Mouse (Mus musculus): ENCODE data around the gene Gast.
"Not testable (repeated sequence)": the region's sequence is repeated elsewhere in the genome, so short reads cannot be mapped to it uniquely, and the experiment has no call there.

Gast gene

DNA sequence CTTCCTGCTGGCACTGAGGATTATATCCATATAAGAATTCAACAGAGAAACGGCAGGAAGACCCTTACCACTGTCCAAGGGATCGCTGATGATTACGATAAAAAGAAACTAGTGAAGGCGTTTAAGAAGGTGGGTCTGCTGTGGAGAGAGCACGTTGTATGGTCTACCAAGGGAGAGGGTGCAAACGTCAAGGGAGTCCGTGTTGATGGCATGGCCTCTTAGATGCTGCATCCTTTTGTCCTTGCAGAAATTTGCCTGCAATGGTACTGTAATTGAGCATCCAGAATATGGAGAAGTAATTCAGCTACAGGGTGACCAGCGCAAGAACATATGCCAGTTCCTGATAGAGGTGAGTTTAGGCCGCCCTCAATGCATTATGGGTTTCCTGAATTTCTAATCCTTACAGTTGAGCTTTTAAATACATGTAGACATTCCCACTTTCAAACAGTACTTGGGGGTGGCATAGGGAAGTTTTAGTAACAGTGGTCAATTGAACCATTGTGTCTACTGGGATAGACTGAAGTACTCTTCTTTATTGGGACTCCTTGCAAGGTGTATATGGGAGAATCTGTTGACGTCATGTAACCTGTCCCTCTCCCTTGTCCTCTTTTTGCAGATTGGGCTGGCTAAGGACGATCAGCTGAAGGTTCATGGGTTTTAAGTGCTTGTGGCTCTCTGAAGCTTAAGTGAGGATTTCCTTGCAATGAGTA, 13.4 kb upstream of the Gast start:
- not testable (repeated sequence) for DNase-seq (ENCODE audit: low spot score)

DNA sequence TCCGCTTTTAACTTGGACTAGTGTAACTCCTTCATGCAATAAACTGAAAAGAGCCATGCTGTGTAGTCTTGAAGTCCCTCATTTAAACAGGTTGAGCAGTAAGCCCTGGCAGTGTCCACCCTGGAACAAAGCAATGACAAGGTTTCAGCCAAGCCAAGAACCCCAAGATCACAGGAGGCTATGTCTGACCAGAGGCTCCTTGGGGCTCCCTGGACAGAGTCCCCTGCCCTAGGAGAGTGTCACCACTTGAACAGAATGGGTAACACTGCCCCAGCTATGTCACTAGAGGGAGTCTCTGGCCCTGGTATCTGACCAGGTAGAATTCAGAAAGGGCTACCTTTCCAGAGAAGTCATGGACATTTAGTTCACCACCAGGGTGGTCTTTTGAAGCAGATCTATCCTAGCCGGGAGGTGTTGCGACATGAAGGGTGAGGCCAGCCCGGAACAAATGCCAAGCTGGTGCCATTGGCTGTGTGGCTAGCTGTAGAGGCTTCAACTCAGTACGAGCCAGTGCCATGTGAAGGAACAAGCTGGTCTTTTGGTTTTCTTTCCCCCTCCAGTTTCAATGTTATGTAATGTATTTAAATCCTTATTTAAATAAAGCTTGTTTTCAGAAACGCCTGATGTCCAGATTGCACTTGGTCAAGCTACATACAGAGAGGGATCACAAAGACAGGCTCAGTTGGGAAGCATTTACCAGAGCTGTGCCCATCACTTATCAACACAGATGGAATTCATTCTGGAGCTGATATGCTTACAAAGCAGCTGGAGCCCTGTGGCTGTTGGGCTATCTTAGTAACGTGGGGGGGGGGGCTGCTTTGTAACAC, 12.5 kb upstream of the Gast start:
- not testable (repeated sequence) for DNase-seq (ENCODE audit: low spot score)

DNA sequence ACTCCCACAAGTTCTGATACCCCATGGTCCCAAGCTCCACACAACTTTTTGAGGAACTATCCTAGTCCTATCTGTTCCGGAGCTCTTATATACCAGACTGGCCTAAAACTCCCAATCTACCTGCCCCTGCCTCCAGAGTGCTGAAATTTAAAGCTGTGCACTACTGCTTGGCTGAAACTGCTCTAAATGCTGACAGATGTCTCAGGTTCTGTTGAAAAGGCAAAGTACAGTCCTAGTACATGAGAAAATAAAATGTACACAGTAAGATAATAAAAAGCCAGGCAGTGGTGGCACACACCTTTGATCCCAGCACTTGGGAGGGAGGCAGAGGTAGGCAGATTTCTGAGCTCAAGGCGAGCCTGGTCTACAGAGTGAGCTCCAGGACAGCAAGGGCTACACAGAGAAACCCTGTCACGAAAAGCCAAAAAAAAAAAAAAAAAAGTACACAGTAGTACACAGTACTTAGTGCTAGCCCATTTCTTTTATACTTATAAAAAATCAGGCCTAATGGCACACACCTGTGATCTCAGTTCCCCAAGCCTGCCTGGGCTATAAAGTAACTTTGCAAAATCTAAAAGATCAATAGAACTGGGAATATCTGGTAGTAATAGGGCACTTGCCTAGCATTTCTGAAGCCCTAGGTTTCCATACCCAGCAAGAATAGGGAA, 11.5 kb upstream of the Gast start:
- no peak for DNase-seq (ENCODE audit: low spot score)

DNA sequence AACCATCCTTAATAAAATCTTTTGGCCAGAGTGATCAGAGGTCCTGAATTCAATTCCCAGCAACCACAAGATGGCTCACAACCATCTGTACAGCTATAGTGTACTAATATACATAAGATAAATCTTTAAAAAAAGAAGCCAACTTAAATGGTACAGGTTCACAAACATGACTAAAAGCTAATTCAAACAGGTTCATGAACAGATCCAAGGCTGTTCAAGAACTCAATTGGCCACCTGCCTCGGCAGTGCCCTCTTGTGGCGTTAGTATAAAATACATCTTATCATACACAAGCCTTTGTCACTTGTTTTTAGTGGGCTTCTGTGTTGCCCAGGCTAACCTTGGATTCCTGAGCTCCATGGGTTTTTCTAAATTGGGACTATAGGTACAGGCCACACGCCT, 10.6 kb upstream of the Gast start:
- peak; percentile 62 for DNase-seq (ENCODE audit: low spot score)

DNA sequence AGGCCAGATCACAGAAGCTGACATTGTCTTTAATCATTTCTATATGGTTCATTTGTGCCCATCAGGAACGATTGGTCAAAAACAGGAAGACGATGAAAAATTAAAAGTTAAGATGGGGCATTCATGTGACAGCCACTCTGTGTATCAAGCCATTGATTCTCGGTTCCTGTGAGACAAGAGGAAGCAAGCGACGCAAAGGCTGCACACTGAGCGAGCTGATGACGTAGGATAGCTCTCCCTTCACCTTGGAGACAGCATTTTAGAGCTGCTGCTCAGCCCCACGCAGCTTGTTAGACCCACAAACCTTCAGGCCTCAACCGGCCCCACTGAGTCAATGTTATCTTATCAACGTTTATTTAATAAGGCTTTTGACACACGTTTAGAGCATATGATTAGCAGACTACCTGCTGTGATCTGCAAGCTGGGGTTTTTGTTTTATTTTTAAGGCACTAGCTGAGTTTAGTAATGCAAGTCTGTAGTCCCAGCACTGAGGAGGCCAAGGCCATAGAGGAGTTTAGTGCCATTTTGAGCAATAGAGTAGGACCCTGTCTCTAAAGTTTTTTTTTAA, 9.1 kb upstream of the Gast start:
- DNase-seq (ENCODE audit: low spot score): no peak

DNA sequence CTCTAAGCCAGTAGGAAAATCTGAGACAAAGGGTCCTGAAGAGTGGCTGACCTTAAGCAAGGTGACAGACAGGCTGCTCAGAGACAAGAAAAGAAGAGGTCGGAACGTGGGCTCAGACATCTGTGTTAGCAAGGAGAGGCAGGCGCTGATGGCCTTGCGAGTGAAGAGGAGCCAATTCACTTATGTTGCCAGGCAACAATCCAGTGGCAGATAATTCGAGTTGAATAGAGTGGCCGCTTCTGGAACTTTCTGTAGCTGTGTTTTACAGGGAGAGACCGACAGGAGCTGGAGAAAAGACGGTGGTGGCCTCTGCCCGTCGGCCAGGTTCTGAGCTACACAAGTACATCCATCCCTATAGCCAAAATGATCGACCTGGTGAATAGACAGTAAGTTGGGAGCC, 6.9 kb upstream of the Gast start:
- DNase-seq (ENCODE audit: low spot score): no peak

DNA sequence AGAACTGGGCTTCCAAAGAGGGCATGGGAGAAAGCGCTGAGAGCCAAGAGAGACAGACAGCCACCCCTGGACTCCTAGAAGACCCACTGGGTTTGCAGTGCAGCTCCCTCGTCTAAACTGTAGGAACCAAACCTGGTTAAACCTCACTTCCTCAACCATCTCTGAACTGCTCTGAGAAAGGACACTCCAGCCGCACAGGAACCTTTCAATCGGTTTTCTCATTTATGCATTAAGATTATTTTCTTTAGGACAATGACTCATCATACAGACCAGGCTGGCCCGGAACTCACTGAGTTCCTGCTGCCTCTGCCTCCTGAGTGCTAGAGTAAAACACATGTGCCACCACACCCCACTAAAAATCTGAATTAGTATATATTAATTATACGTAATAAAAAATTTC, 6.4 kb upstream of the Gast start:
- DNase-seq (ENCODE audit: low spot score): no peak

DNA sequence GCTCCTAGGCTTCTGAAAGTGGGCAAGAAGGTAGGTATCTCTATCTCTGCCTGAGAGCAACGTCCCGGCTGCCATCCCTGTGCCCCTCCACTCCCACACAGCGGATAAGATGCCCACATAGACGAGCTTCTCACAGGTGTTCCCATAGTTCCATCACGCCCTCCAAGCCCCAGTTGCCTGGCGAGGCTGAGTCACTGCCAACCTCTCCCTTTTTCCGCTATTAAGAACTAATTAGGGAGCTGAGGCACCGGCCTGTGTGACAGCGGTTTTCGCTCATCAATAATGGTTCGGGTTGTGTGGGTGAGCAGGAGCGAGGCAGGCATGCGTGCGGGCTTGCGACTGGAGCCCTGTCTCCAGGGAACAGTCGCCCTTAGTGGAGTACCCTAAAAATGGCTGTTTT, 4.0 kb upstream of the Gast start:
- no peak for DNase-seq (ENCODE audit: low spot score)

DNA sequence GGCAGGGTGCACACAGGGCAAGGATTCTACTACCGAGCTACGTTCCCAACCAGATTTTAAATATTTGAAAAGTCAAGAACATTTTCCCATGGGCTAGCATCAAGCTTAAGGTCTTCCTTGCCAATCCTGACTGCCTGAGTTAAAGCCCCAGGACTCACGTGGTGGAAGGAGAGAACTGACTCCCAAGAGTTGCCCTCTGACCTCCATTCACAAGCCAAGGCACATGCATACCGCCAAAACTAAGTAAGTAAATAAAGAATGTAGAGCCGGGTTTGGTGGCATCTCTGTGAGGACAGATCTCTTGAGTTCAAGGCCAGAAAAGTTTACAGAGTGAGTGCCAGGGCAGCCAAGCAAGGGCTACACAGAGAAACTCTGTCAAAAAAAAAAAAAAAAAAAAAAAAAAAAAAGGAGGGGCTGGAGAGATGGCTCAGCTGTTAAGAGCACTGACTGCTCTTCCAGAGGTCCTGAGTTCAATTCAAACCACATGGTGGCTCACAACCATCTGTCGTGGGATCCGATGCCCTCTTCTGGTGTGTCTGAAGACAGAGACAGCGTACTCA, 3.3 kb upstream of the Gast start:
- peak; percentile 17 for DNase-seq (ENCODE audit: low spot score)

DNA sequence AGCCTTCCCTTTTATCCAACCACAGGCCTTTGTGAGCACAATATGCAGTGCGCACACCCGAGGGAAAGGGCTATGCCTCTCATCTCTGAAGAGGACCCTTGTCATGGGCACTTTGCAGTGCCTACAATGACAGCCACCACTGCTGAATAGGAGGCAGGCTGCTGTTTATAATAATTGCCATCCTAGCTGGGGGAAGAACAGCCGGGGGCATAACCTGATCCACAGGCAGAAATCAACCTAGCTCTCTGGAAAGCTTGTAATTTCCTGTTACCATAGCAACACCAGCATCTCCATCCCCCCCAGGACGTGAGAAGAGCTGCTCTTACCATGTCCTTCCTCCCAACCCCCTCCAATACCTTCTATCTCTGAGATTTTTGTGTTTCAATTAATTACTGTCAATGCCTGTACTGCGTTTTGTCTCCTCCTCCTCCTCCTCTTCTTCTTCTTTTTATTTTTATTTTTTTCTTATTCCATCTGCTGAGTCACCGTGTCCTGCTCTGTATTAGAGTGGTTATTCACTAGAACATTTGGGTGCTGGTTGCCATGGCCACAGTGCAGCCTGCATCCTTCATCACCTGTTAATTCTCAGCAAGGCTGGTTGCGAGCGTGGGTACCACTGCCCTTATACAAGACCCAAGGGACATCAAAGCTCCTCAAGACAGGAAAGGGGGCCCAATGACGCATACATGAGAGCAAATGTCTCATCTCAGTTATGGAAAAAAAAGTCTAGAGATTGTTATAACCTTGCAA, 1.3 kb upstream of the Gast start:
- DNase-seq (ENCODE audit: low spot score): no peak

DNA sequence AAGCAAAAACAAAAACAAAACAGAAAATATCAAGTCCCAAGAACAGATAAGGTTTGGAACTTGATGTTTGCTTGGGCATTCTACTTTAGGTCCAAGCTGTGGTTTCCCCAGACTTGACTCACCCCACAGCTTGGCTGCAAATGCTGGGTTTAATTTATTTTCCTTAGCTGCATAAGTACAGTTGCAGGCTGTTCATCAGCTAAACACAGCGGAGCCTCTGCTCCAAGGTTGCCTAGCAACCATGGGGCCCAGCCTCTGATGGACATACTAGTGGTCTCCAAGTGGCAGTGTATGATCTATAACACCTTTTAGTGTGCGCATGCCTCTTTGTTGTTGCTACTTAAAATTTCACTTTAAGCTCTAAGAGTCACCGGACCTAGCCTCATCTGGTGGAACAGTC, 1.5 kb downstream of the Gast start:
- DNase-seq (ENCODE audit: low spot score): no peak

DNA sequence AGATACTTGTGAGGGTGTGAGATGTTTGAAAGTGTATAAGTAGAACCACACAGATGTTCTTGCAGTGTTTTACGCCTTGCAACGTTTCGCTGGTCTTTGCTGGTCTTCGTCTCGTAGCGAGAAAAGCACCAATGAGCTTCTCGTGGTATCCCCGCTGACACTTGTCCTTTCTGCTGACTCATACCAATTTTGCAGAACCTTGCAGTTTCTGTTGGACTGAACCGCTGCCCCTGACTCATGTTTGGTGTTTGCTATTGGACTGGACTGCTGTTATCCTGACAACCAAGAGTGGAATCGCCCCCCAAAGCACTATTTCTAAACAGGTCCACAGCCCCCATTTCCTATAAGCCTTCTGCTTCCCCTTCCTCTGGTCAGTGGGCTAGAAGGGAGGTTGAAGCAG, 10.1 kb downstream of the Gast start:
- DNase-seq (ENCODE audit: low spot score): no peak

DNA sequence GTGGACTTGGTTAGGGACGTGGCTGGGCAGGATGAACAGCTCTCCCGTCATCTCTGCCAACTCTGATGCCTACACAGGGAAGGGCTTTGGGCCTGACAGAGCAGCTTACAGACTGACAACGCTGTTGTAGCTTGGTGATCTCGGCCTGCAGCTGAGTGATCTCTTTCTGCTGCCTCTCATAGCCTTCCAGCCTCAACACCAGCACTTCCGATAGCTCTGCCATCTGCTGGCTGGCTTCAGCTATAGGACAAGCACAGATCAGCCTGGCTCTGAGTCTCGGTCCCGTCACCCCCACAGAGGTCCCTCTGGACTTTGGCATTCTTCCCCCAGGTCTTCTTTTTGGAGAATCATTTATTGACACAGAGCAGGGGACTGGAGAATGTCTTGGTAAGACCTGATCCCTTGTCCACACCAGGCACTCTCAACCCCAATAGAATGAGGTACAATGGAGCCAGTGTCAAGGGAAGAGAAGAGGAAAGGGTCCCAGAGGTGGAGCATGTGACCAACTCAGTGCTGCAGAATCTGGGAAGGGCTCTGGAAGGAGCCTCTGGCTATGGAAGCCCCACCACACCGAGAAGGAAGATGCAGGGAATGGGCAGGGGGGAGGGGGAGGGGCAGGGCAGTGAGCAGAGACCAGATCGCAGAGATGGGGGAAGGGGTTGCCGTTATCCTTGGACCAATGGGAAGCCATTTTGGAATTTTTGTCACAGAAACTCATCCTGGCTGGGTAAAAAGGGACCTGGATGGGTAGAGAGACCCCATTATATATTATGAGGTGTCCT, 18.1 kb downstream of the Gast start:
- DNase-seq (ENCODE audit: low spot score): no peak

DNA sequence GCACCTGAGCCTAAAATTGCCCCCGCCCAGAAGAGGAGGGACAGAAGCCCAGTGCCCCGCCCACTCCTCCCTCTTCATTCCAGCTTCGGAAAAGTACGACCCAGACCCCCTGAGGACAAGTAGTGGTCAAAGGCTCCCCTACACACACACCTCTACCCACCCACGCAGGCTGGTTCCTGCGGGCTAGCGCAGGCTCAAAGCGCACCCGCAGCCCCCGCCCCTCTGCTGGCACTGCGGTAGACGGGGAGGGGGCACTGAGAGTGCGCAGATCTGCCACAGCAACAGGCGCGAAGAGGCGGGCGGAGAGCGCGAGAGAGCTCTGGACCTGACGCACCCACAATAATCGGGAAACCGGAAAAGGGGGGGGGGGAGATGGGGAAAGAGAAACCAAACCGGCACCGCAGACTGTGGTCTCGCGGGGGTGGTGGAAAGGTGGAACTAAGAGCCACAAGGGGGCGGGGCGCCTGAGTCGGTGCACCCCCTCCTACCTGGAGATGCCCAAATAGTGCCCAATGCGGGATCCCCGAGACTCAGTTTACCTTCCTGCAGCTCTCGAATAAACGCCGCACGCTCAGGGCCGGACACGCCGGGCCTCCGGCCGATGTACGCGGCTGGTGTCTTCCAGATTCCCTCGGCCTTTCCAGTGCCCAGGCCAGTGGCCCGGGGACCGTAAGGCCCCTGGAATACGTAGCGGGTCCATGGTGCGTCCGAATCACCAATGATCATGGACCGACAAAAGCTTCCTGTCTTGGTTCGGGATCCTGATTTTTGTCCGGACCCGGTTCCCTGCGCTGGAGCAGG, 21.1 kb downstream of the Gast start:
- no peak for DNase-seq (ENCODE audit: low spot score)

DNA sequence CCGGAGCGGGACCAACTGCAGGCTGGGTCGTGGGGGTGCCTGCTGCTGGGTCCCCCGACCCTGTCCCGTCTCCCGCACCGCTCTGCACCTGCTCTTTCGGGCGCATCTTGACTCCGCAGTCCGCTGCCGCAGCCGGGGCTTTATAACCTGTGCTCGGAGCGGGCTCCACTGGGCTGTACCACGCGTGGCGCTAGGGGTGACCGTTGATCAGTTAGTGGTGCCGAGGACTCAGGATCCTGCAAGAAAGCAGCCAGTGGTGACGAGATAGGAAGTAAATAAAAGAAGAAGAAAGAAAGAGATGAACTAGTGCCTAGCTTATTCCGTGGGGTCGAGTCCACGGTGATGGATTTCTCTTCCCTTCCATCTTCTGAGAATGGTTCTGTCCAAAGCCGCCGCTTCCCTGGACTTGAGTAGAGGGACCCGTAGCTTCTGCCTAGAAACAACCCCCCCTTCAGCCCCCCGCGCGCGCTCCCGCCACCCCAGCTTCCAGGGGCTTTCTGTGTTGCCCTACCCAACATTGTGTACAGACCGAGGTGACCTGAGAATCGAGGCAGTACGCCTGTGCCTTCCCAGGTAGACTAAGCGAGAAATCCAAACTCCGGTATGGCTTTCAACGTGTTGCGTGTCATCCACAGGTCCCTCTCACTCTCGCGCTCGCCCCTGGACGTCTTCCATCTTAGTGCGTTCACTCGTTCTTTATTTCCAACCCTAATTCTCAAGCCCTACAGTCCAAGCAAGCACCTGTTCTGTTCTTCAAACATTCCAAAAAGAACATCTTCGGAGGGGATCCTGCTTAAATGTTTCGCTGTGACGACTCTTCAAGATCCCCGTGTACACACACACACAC, 22.0 kb downstream of the Gast start, which contains the start of gene Hap1:
Hap1 (minus strand) TSS at position 157 of the 847 bp plus-strand sequence.
- DNase-seq (ENCODE audit: low spot score): peak; percentile 58

DNA sequence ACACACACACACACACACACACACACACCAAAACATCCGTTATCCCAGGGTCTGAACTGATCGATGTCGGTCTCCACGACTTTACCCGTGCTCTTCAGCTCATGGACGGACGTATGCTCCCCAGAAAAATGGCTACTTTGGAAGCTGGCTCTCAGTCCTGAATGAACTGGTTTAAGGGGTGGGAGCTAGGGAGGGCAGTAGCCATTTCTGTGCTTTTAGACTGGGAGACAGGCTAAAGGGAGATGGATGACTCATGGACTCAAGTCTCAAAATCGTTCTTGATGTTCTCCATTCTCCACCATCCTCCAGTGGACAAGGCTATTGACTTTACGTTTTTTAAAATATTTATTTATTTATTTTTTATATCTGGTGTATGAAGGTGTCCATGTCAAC, 22.6 kb downstream of the Gast start:
- DNase-seq (ENCODE audit: low spot score): no peak

DNA sequence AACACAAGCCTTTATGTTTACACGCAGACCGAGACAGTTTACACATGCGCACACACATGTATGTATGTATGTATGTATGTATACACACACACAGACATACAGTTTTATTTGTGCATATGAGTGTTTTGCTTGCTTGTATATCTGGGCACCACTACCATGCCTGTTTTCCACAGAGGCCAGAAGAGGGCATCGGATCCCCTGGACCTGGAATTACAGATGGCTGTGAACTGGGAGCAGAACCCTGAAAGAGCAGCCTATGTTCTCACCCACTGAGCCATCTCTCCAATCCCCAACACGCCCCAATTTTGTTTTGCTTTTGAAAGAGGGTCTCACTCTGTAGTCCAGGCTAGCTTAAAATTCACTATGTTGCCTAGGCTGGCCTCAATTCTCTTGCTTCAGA, 23.2 kb downstream of the Gast start:
- no peak for DNase-seq (ENCODE audit: low spot score)

DNA sequence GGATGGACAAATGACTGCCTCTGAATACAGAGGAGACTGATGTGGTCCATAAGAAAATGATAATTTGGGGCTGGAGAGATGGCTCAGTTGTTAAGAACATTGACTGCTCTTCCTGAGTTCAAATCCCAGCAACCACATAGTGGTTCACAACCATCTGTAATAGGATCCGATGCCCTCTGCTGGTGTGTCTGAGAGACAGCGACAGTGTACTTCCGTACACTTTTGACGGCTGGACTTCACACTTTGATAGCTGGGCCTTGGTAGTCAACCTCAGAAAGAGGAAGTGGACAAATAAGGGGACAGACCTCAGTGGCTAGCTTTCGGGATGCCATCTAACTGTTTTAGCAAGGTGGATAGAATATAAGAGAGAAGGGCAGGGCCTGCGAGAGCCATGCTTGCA, 26.0 kb downstream of the Gast start:
- DNase-seq (ENCODE audit: low spot score): no peak

DNA sequence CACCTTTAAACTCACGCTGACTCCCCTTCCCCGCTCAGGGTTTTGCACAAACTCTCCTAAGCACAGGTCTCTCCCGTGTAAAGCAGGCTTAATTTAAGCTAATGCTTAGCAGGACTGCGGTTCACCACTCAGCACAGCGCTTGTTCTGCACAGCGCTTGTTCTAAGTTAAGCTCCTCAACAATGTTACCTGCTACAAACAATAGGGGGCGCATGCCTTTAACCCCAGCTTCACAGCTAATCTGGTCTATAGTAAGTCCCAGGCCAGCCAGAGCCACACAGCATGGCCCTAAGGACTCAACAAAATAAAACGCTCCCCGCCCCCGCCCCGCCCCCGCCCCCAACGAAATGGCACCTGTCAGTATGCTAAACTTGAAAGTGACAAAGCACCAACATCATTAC, 26.9 kb downstream of the Gast start:
- not testable (repeated sequence) for DNase-seq (ENCODE audit: low spot score)

All from lung, postnatal 25 days (tissue).